Mouse (Mus musculus): ENCODE data around the gene Osbpl3. TPM values are rescaled to one million over a fixed set of nuclear protein-coding genes. Genes with fewer than 3 reads are reported as not detected.

Osbpl3 gene
- polyA plus RNA-seq, 1 experiment = 23.4 TPM

DNA sequence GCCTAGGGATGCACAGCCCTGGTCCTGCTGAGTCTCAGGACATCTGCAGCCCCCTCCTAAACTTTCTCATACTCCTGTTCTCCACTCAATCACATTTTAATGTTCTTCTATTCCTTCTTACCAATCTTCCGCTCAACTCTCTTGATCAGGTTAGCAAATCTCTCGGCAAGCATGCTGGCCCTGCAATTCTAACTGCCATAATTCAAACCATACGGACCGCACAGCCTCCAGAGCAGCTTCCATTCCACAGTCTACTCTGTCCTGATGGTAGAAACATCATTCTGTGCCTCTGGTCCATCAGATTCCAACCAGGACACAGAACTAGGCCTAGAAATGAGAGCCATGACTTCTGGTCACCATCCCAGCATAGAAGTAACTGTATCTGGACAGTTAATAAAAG is 76.3 kb downstream of the Osbpl3 start:
- Histone ChIP-seq H3K4me1 (ENCODE audit: control insufficient read depth, insufficient read depth, low read length) (peaks cover 73% of the 10 kb centered on the region), H3K4me3 (ENCODE audit: insufficient read depth, low read length) (peak overlapping the region; percentile 46; the same call in 1 of the 2 replicates), H3K27ac (ENCODE audit: insufficient read depth, low read depth, low read length) (peak overlapping the region; percentile 97)
- TF ChIP-seq CTCF (IDR thresholded peaks at IDR 0.05; ENCODE audit: low read depth, low read length) (no peak), POLR2A (IDR thresholded peaks at IDR 0.05; ENCODE audit: borderline replicate concordance, low read depth, low read length) (no peak)

- Histone ChIP-seq H3K4me3 (ENCODE audit: insufficient read depth, low read length) (peak overlapping the region; percentile 46), H3K4me1 (ENCODE audit: control insufficient read depth, insufficient read depth, low read length) (peaks cover 71% of the 10 kb centered on the region), H3K27ac (ENCODE audit: insufficient read depth, low read depth, low read length) (peak overlapping the region; percentile 97)
- TF ChIP-seq POLR2A (IDR thresholded peaks at IDR 0.05; ENCODE audit: borderline replicate concordance, low read depth, low read length) (no peak), CTCF (IDR thresholded peaks at IDR 0.05; ENCODE audit: low read depth, low read length) (no peak)
Measured at GRCm38 (mm10) chr6:50379136-50379535, 76.9 kb downstream of the Osbpl3 start.

DNA sequence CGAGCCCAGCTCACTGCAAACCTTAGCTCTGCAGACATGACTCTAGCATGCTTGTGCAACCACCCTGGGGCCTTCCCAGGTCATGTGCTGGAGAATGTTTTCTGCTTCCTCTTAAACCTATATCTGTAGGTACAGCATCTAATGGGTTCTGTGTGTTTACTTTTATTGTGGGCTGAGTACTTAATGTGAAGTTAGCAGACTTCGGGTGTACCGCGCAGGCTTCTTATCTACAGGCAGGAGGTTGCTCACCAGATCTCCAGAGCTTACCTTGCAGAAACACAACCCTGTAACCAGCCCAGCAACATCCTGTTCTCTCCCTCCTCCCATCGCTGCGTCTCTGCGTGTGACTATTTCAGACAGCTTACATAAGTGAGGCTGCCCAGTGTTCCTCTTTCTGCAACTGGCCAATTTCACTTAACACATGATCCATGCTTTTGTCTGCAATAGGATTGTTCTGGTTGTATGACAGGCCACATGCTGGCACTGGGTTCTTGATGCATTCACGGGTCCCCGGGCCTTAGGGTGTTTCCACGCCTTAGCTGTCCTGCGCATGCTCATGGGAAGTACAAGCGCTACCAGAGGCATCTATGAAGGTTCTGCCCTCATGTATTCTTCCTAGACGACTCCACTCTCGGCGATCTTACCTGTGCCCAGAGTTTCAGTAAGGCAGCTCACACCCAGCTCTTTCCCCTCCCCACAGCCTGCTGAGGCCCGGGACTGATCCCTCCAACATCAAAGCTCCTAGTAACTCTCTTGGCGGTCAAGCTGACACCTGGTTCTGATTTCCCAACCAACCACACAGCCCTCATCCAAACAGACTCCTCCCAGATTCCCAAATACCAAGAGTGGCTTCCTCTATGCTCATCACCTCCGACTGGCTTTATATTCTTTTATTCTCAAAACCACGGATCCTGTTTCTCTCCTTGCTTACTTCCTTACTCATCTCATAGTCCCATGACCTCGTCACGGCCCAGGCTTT is 78.0 kb downstream of the Osbpl3 start:
- Histone ChIP-seq H3K4me3 (ENCODE audit: insufficient read depth, low read length) (peak overlapping the region; percentile 46), H3K27ac (ENCODE audit: insufficient read depth, low read depth, low read length) (peak overlapping the region; percentile 97), H3K4me1 (ENCODE audit: control insufficient read depth, insufficient read depth, low read length) (peaks cover 67% of the 10 kb centered on the region)
- TF ChIP-seq POLR2A (IDR thresholded peaks at IDR 0.05; ENCODE audit: borderline replicate concordance, low read depth, low read length) = no peak
- TF ChIP-seq CTCF (IDR thresholded peaks at IDR 0.05; ENCODE audit: low read depth, low read length) = no peak

DNA sequence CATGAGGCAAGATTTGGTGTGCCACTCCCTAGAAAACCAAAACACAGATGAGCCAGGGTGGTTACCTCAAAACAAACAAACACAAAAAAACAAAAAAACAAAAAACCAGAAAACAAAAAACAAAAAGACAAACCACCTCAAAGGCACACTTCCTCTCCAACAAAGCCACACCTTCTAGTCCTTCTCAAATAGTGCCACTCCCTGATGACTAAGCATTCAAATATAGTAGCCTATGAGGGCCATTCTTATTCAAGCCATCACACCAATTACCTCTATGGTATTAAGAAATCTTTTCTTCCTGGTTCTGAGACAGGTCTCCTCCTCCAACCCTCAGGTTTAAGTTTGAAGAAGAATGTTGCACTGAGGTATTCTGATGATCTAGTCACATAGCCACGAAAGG is 79.3 kb downstream of the Osbpl3 start:
- TF ChIP-seq CTCF (IDR thresholded peaks at IDR 0.05; ENCODE audit: low read depth, low read length) (no peak), POLR2A (IDR thresholded peaks at IDR 0.05; ENCODE audit: borderline replicate concordance, low read depth, low read length) (no peak)
- peak overlapping the region; percentile 97 for H3K27ac ChIP-seq (ENCODE audit: insufficient read depth, low read depth, low read length)
- H3K4me3 ChIP-seq (ENCODE audit: insufficient read depth, low read length) = no peak overlapping the region
- peaks cover 58% of the 10 kb centered on the region for H3K4me1 ChIP-seq (ENCODE audit: control insufficient read depth, insufficient read depth, low read length)

- TF ChIP-seq POLR2A (IDR thresholded peaks at IDR 0.05; ENCODE audit: borderline replicate concordance, low read depth, low read length) = no peak
- TF ChIP-seq CTCF (IDR thresholded peaks at IDR 0.05; ENCODE audit: low read depth, low read length) = no peak
- H3K27ac ChIP-seq (ENCODE audit: insufficient read depth, low read depth, low read length) = no peak overlapping the region
- peaks cover 39% of the 10 kb centered on the region for H3K4me1 ChIP-seq (ENCODE audit: control insufficient read depth, insufficient read depth, low read length)
- H3K4me3 ChIP-seq (ENCODE audit: insufficient read depth, low read length) = no peak overlapping the region
Measured at GRCm38 (mm10) chr6:50372516-50373424, 83.2 kb downstream of the Osbpl3 start.

GRCm38 (mm10) chr6:50371501-50372086 is 84.4 kb downstream of the Osbpl3 start:
- TF ChIP-seq POLR2A (IDR thresholded peaks at IDR 0.05; ENCODE audit: borderline replicate concordance, low read depth, low read length) = no peak
- TF ChIP-seq CTCF (IDR thresholded peaks at IDR 0.05; ENCODE audit: low read depth, low read length) = no peak
- Histone ChIP-seq H3K4me1 (ENCODE audit: control insufficient read depth, insufficient read depth, low read length) (peaks cover 36% of the 10 kb centered on the region), H3K4me3 (ENCODE audit: insufficient read depth, low read length) (no peak overlapping the region), H3K27ac (ENCODE audit: insufficient read depth, low read depth, low read length) (no peak overlapping the region)

DNA sequence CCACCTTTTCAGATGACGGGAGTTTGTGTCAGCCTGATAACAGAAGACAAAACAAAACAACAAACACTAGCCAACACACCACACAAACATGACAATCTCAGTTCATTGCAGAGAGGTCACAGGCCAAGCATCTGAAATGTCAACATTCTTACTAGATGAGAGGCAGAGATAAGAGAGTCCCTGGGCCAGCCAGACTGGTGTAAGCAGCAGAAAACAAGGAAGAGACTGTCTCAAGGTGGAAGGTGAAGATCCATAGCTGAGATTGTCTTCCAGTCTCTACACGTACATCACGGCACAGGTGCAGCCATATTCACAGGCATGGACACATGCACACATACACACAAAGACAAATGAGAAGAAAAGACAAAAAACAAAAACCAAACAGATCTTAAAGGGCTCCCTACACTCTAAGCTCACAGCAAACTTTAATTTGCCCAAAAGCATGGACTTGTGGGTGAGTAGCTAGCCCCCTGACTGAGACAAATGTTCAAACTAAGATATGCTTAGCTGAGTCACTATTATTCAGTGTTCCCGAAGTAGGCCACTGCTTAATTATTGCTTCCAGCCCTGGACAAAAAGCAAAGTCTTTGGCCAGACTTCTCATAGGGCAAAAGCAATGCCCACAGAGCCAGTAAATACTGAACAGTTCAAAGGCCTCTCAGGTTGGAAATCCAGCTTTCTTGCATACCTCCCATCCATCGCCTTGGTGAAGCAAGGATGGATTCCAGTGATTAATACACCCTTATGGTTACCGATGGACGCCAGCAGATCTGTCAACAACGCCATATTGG is 87.3 kb downstream of the Osbpl3 start:
- TF ChIP-seq POLR2A (IDR thresholded peaks at IDR 0.05; ENCODE audit: borderline replicate concordance, low read depth, low read length) (no peak), CTCF (IDR thresholded peaks at IDR 0.05; ENCODE audit: low read depth, low read length) (no peak)
- Histone ChIP-seq H3K4me1 (ENCODE audit: control insufficient read depth, insufficient read depth, low read length) (peaks cover 12% of the 10 kb centered on the region), H3K27ac (ENCODE audit: insufficient read depth, low read depth, low read length) (no peak overlapping the region), H3K4me3 (ENCODE audit: insufficient read depth, low read length) (no peak overlapping the region)

GRCm38 (mm10) chr6:50367836-50368235 is 88.2 kb downstream of the Osbpl3 start:
- Histone ChIP-seq H3K4me3 (ENCODE audit: insufficient read depth, low read length) (no peak overlapping the region), H3K4me1 (ENCODE audit: control insufficient read depth, insufficient read depth, low read length) (peaks cover 10% of the 10 kb centered on the region), H3K27ac (ENCODE audit: insufficient read depth, low read depth, low read length) (no peak overlapping the region)
- TF ChIP-seq POLR2A (IDR thresholded peaks at IDR 0.05; ENCODE audit: borderline replicate concordance, low read depth, low read length) = no peak
- TF ChIP-seq CTCF (IDR thresholded peaks at IDR 0.05; ENCODE audit: low read depth, low read length) = no peak

DNA sequence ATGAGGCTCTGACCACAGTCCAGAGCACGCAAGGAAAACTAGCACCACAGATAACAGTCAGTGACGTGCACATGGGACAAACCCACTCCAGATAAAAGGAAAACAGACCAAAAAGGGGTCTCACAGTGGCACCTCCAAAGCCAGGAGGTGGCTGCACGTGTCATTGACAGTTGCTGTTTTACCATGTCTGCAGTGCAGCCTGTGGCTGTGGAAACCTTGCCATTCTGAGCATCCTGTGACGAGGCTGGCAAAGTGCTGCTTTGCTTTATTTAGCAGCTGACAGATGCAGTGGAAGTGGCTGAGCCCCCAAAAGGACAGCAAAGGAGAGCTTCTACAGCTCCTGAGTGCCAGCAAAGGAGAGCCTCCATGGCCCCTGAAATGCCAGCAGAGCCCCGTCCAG is 89.3 kb downstream of the Osbpl3 start:
- Histone ChIP-seq H3K27ac (ENCODE audit: insufficient read depth, low read depth, low read length) (no peak overlapping the region), H3K4me1 (ENCODE audit: control insufficient read depth, insufficient read depth, low read length) (peaks cover 10% of the 10 kb centered on the region), H3K4me3 (ENCODE audit: insufficient read depth, low read length) (no peak overlapping the region)
- TF ChIP-seq POLR2A (IDR thresholded peaks at IDR 0.05; ENCODE audit: borderline replicate concordance, low read depth, low read length) (no peak), CTCF (IDR thresholded peaks at IDR 0.05; ENCODE audit: low read depth, low read length) (no peak)
